Mouse (Mus musculus) CH12.LX (cell line): ENCODE measurements at regions not wholly inside any gene's neighbourhood (a gene's known extent, or its start where the extent isn't known, plus 50 kb on each side); places are given as distances from the start of the nearest gene placed in this dataset.
A peak's percentile ranks its signal among the peaks of the same experiment; 100 is the strongest.

Experiments
- DNase-seq: peaks from one replicate; pipeline ENCODE4 v3.0.0-alpha.2; 2013; ENCODE audit errors: extremely low read depth
- H3K27ac ChIP-seq: 2 replicates; pipeline ENCODE4 v1.5.1; 2012; ENCODE audit warnings: low read depth, mild to moderate bottlenecking, control low read depth, moderate library complexity; ENCODE audit not compliant: insufficient read depth
- H3K27me3 ChIP-seq: replicated peaks from 2 replicates; pipeline ENCODE3; 2012; ENCODE audit warnings: inconsistent platforms
- H3K36me3 ChIP-seq, 2 experiments: replicated peaks in 1 of 2; 2 replicates each; pipeline versions ENCODE3 to v1.6.1; 2012; ENCODE audit warnings: inconsistent platforms in 1 of 2, low read length in 1 of 2, mild to moderate bottlenecking in 1 of 2, mixed read lengths in 1 of 2, moderate library complexity in 1 of 2; ENCODE audit not compliant: control insufficient read depth in 1 of 2, insufficient read depth in 1 of 2
- H3K4me1 ChIP-seq, 2 experiments: 2 replicates each; pipeline ENCODE4 v1.6.1; 2012; ENCODE audit warnings: inconsistent platforms in 1 of 2, moderate library complexity in 1 of 2; ENCODE audit not compliant: insufficient read depth in 2 of 2, control insufficient read depth in 1 of 2
- H3K4me2 ChIP-seq: 2 replicates; pipeline ENCODE4 v1.6.1; 2012; ENCODE audit warnings: low read depth, mild to moderate bottlenecking, control low read depth; ENCODE audit not compliant: poor library complexity, insufficient read depth, severe bottlenecking
- H3K4me3 ChIP-seq, 3 experiments: fragments of 150-350 bp in 1 of 3; sonication (generic) in 1 of 3; replicated peaks in 1 of 3; 2 replicates each; pipeline versions ENCODE3 to v1.5.1; 2011 to 2012; ENCODE audit warnings: low read depth in 2 of 3, low read length in 2 of 3, mild to moderate bottlenecking in 2 of 3, moderate library complexity in 2 of 3, control low read depth in 1 of 3, improper control_type of control experiment in 1 of 3, inconsistent platforms in 1 of 3, mixed read lengths in 1 of 3; ENCODE audit not compliant: poor library complexity in 1 of 3
- H3K79me2 ChIP-seq: replicated peaks from 2 replicates; pipeline ENCODE4 v1.6.1; 2012; ENCODE audit warnings: mild to moderate bottlenecking, moderate library complexity; ENCODE audit not compliant: control insufficient read depth, poor library complexity, insufficient read depth, severe bottlenecking; ENCODE audit errors: extremely low read depth
- H3K9ac ChIP-seq: 2 replicates; pipeline ENCODE4 v1.6.1; 2012; ENCODE audit warnings: low read depth, mild to moderate bottlenecking, control low read depth, moderate library complexity; ENCODE audit not compliant: insufficient read depth
- H3K9me3 ChIP-seq: replicated peaks from 2 replicates; pipeline ENCODE3; 2012; ENCODE audit warnings: low read length, inconsistent platforms, mixed read lengths
- CHD1 ChIP-seq: IDR thresholded peaks from 2 replicates; pipeline ENCODE4 v1.6.1; 2012; ENCODE audit warnings: low read depth, low read length, improper control_type of control experiment, inconsistent platforms
- ELF1 ChIP-seq: IDR thresholded peaks from 2 replicates; pipeline ENCODE4 v1.6.1; 2014; ENCODE audit warnings: low read depth, mild to moderate bottlenecking, inconsistent platforms, low read length, improper control_type of control experiment
- ETS1 ChIP-seq: conservative IDR thresholded peaks from 2 replicates; pipeline ENCODE4 v1.6.1; 2012; ENCODE audit warnings: low read depth, mild to moderate bottlenecking, inconsistent platforms, low read length, improper control_type of control experiment, moderate library complexity
- GABPA ChIP-seq: IDR thresholded peaks from 2 replicates; pipeline ENCODE4 v1.6.1; 2012; ENCODE audit warnings: low read depth, low read length, improper control_type of control experiment, inconsistent platforms; ENCODE audit not compliant: insufficient replicate concordance
- IRF4 ChIP-seq: IDR thresholded peaks from 2 replicates; pipeline ENCODE4 v1.6.1; 2014; ENCODE audit warnings: low read depth, mild to moderate bottlenecking, inconsistent platforms, low read length, improper control_type of control experiment
- JUN ChIP-seq: IDR thresholded peaks from 2 replicates; pipeline ENCODE4 v1.6.1; 2011; ENCODE audit warnings: low read depth, mild to moderate bottlenecking, low read length, improper control_type of control experiment, moderate library complexity; ENCODE audit not compliant: insufficient read depth
- KAT2A ChIP-seq: IDR thresholded peaks from 2 replicates; pipeline ENCODE4 v1.6.1; 2012; ENCODE audit warnings: low read length, improper control_type of control experiment, inconsistent platforms; ENCODE audit not compliant: insufficient replicate concordance
- MAZ ChIP-seq: IDR thresholded peaks from 2 replicates; pipeline ENCODE4 v1.6.1; 2012; ENCODE audit warnings: low read depth, mild to moderate bottlenecking, inconsistent platforms, low read length, improper control_type of control experiment, moderate library complexity
- MEF2A ChIP-seq: IDR thresholded peaks from 2 replicates; pipeline ENCODE4 v1.6.1; 2014; ENCODE audit warnings: low read depth, mild to moderate bottlenecking, inconsistent platforms, low read length, improper control_type of control experiment, borderline replicate concordance
- MXI1 ChIP-seq: IDR thresholded peaks from 2 replicates; pipeline ENCODE4 v1.6.1; 2011; ENCODE audit warnings: mild to moderate bottlenecking, low read depth, low read length, improper control_type of control experiment
- MYC ChIP-seq: IDR thresholded peaks from 2 replicates; pipeline ENCODE4 v1.6.1; 2011; ENCODE audit warnings: low read depth, mild to moderate bottlenecking, improper control_type of control experiment, low read length
- NELFE ChIP-seq: IDR thresholded peaks from 2 replicates; pipeline ENCODE4 v1.6.1; 2011; ENCODE audit warnings: low read depth, low read length, improper control_type of control experiment
- NRF1 ChIP-seq: IDR thresholded peaks from 2 replicates; pipeline ENCODE4 v1.6.1; 2014; ENCODE audit warnings: low read depth, mild to moderate bottlenecking, inconsistent platforms, low read length, improper control_type of control experiment, moderate library complexity
- PAX5 ChIP-seq: IDR thresholded peaks from 2 replicates; pipeline ENCODE4 v1.6.1; 2012; ENCODE audit warnings: low read length, inconsistent platforms, mixed read lengths
- POLR2AphosphoS2 ChIP-seq: IDR thresholded peaks from 2 replicates; pipeline ENCODE4 v1.6.1; 2011; ENCODE audit warnings: low read depth, low read length, improper control_type of control experiment
- RAD21 ChIP-seq: IDR thresholded peaks from 2 replicates; pipeline ENCODE4 v1.6.1; 2011; ENCODE audit warnings: low read depth, mild to moderate bottlenecking, low read length, improper control_type of control experiment, moderate library complexity
- RCOR1 ChIP-seq: conservative IDR thresholded peaks from 2 replicates; pipeline ENCODE4 v1.6.1; 2012; ENCODE audit warnings: low read depth, mild to moderate bottlenecking, inconsistent platforms, low read length, improper control_type of control experiment
- SIN3A ChIP-seq: IDR thresholded peaks from 2 replicates; pipeline ENCODE4 v1.6.1; 2012; ENCODE audit warnings: low read length, improper control_type of control experiment, inconsistent platforms
- TBP ChIP-seq: conservative IDR thresholded peaks from 2 replicates; pipeline ENCODE4 v1.6.1; 2011; ENCODE audit warnings: low read depth, low read length, improper control_type of control experiment
- UBTF ChIP-seq: IDR thresholded peaks from 2 replicates; pipeline ENCODE4 v1.6.1; 2012; ENCODE audit warnings: low read depth, mild to moderate bottlenecking, inconsistent platforms, low read length, improper control_type of control experiment, moderate library complexity
- ZC3H11A ChIP-seq: IDR thresholded peaks from 2 replicates; pipeline ENCODE4 v1.6.1; 2012; ENCODE audit warnings: low read depth, mild to moderate bottlenecking, inconsistent platforms, low read length, improper control_type of control experiment
- ZKSCAN1 ChIP-seq: IDR thresholded peaks from 2 replicates; pipeline ENCODE4 v1.6.1; 2012; ENCODE audit warnings: low read depth, inconsistent platforms, low read length, improper control_type of control experiment, borderline replicate concordance
- ZMIZ1 ChIP-seq: IDR thresholded peaks from 2 replicates; pipeline ENCODE4 v1.6.1; 2012; ENCODE audit warnings: low read depth, mild to moderate bottlenecking, inconsistent platforms, low read length, improper control_type of control experiment
- ZNF384 ChIP-seq: IDR thresholded peaks from 2 replicates; pipeline ENCODE4 v1.6.1; 2012; ENCODE audit warnings: low read depth, low read length, improper control_type of control experiment, inconsistent platforms
- dilution Hi-C: fragments of 300-500 bp; cut with MboI; formaldehyde crosslinking; loops from 2 replicates; pipeline ENCODE4 v1.14.3; 2020; ENCODE audit warnings: low sequenced_read_pairs; ENCODE audit not compliant: extremely low pct_unique_long_range_greater_than_20kb, extremely low pct_ligation_motif_present
- in situ Hi-C: fragments of 300-500 bp; cut with MboI; formaldehyde crosslinking; loops from 3 replicates; pipeline ENCODE4 v1.14.3; 2019; ENCODE audit warnings: low sequenced_read_pairs, low pct_ligation_motif_present, low pct_unique_long_range_greater_than_20kb, mixed read lengths

DNA sequence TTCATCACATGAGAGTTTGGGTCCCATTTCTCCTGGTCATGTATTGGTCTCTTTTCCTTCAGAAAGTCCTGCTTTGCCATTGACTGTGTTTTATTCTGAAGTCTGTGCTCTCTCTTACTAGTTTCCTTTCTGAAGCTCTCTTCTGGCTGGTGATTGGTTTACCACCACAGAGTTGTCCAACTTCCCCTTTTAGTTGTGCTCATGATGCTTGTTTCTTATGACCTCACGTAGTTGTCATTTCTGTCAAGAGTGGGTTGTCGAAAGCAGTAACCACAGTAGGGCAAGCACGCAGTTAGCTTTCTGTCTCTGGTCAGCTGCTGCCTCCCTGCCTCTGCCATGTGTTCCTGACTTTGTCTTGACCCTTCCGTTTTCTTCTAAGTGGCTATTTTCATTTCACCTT lies 112.0 kb downstream of the Pabpc6 start:
- dilution Hi-C loops: no loop called here
- no peaks in the 10 kb centered on the region for H3K36me3 ChIP-seq
- DNase-seq: peak; percentile 64
- no peak overlapping the region for H3K4me2 ChIP-seq
- no peak overlapping the region for H3K4me3 ChIP-seq
- no peak overlapping the region for H3K9ac ChIP-seq
- no peak for TF ChIP-seq GABPA
- TF ChIP-seq MAZ: no peak
- TF ChIP-seq NRF1: no peak
- no peaks in the 10 kb centered on the region for H3K27me3 ChIP-seq
- no peaks in the 10 kb centered on the region for H3K79me2 ChIP-seq
- in situ Hi-C loops: no loop called here
- H3K27ac ChIP-seq: no peak overlapping the region
- H3K9me3 ChIP-seq: no peaks in the 10 kb centered on the region
- H3K4me1 ChIP-seq: peaks cover 0 to 6% of the 10 kb centered on the region in 2 experiments; a peak in 2 of 4 replicates

DNA sequence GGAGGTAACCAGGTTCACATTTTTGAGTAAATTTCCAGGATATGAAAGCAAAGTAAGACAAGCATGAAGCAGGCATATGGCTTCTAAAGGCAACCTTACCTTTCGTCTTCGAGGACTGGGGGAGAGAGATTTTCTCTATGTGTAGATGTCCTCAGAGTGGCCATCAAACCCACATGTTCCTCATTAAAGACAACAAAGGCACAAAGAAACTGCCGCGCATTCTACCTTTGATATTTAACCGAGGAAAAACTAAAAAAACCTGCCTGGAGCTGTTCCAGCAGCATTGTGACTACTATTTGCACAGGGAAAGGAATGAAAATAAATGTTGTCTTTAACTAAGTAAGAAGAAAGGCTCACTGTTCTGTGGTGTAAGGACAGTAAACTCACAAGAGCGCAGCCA lies 102.7 kb downstream of the Pabpc6 start:
- dilution Hi-C loops: no loop called here

DNA sequence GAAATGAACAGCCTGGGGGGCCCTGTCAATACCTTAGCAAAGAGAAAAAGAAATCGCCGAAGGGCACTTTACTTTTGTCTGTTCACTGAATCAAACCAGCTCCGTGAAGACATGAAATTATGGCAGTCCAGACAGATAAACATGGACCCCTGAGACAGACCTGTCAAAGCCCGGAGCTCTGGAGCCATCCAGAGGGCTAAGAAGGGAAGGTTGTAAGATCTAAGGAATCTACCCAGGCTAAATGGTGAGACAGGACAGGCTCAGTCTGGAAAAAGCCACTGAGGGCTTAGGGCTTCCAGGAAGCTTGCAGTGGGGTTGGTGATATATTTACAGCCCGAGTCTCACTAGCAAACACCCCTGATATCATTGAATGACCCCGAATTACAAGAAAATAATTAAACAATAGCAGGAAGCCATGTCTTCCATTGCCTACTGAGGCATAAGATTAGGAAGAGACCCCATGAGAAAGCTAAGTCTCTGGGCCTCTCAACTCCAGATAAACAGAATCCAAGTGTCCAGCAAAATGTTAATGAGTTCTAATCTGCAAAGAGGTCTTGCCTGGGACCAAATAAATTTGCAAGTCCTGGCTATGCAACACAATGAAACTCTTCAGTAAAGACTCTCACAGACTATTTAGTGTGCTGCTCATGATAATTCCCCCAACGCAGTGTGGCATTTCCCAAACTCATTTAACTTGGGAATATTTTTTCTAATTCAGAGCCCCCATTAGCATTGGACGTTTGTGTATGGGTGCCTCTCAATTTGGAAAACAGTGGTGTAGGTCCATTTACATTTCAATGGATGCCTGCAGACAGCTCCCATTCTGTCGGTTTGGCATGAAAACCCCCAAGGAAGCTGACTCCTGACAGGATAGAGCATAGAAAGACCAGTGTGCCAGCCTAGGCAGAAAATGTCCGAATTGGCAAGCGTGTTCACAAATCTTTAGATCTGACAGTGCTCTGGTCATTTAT lies 89.8 kb downstream of the Pabpc6 start:
- Histone ChIP-seq H3K9me3 (no peaks in the 10 kb centered on the region), H3K9ac (no peak overlapping the region), H3K27me3 (no peaks in the 10 kb centered on the region), H3K4me2 (no peak overlapping the region), H3K4me3 (no peak overlapping the region)
- dilution Hi-C loops: no loop called here
- TF ChIP-seq MYC: no peak
- no peak for TF ChIP-seq KAT2A
- TF ChIP-seq ZNF384: no peak
- TF ChIP-seq RCOR1: no peak
- no peak for TF ChIP-seq ELF1
- no peak for TF ChIP-seq MAZ
- TF ChIP-seq, all 38 proteins: peak for 0
- Histone ChIP-seq H3K36me3 (no peaks in the 10 kb centered on the region), H3K79me2 (no peaks in the 10 kb centered on the region), H3K4me1 (no peaks in the 10 kb centered on the region), H3K27ac (no peak overlapping the region)
- no peak for DNase-seq
- in situ Hi-C loops: no loop called here

More for the DNA sequence above, 102.7 kb downstream of the Pabpc6 start:
- in situ Hi-C loops: no loop called here
- Histone ChIP-seq H3K4me2 (no peak overlapping the region), H3K9ac (no peak overlapping the region), H3K9me3 (no peaks in the 10 kb centered on the region), H3K4me1 (no peaks in the 10 kb centered on the region), H3K27me3 (no peaks in the 10 kb centered on the region), H3K4me3 (no peak overlapping the region), H3K27ac (no peak overlapping the region), H3K36me3 (no peaks in the 10 kb centered on the region), H3K79me2 (no peaks in the 10 kb centered on the region)
- no peak for DNase-seq
- no peak for TF ChIP-seq NELFE
- no peak for TF ChIP-seq ZMIZ1
- no peak for TF ChIP-seq RCOR1
- TF ChIP-seq UBTF: no peak
- TF ChIP-seq MEF2A: no peak
- no peak for TF ChIP-seq MXI1
- TF ChIP-seq ZKSCAN1: no peak
- no peak for TF ChIP-seq ETS1
- no peak for TF ChIP-seq IRF4
- no peak for TF ChIP-seq ZC3H11A
- no peak for TF ChIP-seq PAX5
- no peak for TF ChIP-seq TBP
- no peak for TF ChIP-seq KAT2A
- TF ChIP-seq POLR2AphosphoS2: no peak
- TF ChIP-seq RAD21: no peak
- no peak for TF ChIP-seq JUN
- no peak for TF ChIP-seq SIN3A
- TF ChIP-seq ZNF384: no peak
- no peak for TF ChIP-seq MYC
- TF ChIP-seq CHD1: no peak
